Mouse (Mus musculus) liver, embryonic 15.5 days (tissue): ENCODE results near the gene Cse1l. TPM values are rescaled to one million over a fixed set of nuclear protein-coding genes. Genes with fewer than 3 reads are reported as not detected.
A peak's percentile ranks its signal among the peaks of the same experiment; 100 is the strongest.

Source experiments
- ATAC-seq: fragments of 200-750 bp; cut with Nextera tagmentation; 2 replicates; pipeline ENCODE4 v1.8.0; 2017; ENCODE audit warnings: moderate number of reproducible peaks, mild to moderate bottlenecking, moderate library complexity; ENCODE audit not compliant: insufficient read depth
- H3K27ac ChIP-seq: fragments of 300-500 bp; sonication (generic); replicated peaks from 2 replicates; pipeline ENCODE4 v1.5.1; 2015; ENCODE audit warnings: mild to moderate bottlenecking, inconsistent platforms
- H3K27me3 ChIP-seq: fragments of 300-500 bp; sonication (generic); 2 replicates; pipeline ENCODE4 v1.6.1; 2015; ENCODE audit warnings: mild to moderate bottlenecking, inconsistent platforms
- H3K36me3 ChIP-seq: fragments of 300-500 bp; sonication (generic); replicated peaks from 2 replicates; pipeline ENCODE4 v1.6.1; 2015; ENCODE audit warnings: moderate library complexity, mild to moderate bottlenecking, inconsistent platforms
- H3K4me1 ChIP-seq: fragments of 300-500 bp; sonication (generic); replicated peaks from 2 replicates; pipeline ENCODE4 v1.6.1; 2015; ENCODE audit warnings: inconsistent platforms
- H3K4me2 ChIP-seq: fragments of 300-500 bp; sonication (generic); 2 replicates; pipeline ENCODE4 v1.6.1; 2015; ENCODE audit warnings: moderate library complexity, mild to moderate bottlenecking, inconsistent platforms
- H3K4me3 ChIP-seq: fragments of 300-500 bp; sonication (generic); replicated peaks from 2 replicates; pipeline ENCODE4 v1.5.1; 2015; ENCODE audit warnings: mild to moderate bottlenecking, inconsistent platforms
- H3K9ac ChIP-seq: fragments of 300-500 bp; sonication (generic); 2 replicates; pipeline ENCODE4 v1.6.1; 2015; ENCODE audit warnings: moderate library complexity, mild to moderate bottlenecking, inconsistent platforms
- H3K9me3 ChIP-seq: fragments of 300-500 bp; sonication (generic); replicated peaks from 2 replicates; pipeline ENCODE4 v1.6.1; 2016; ENCODE audit warnings: inconsistent platforms
- WGBS: fragments of 180-500 bp; shearing (Covaris S2); methylation state at CpG from one replicate; pipeline ENCODE4 v1.1.7; 2015; ENCODE audit warnings: mixed read lengths; ENCODE audit not compliant: insufficient replicate concordance; 5-methylcytosine and 5-hydroxymethylcytosine counted together
- polyA plus RNA-seq: library from polyadenylated mRNA; unstranded; fragments of >200 nt; fragmentation: Nextera tagmentation; extraction: Ambion mirVana; gene quantifications from 2 replicates; pipeline ENCODE4 v1.2.1, GENCODE M21; 2015

The Cse1l gene
- polyA plus RNA-seq, 1 experiment from 2014 or later = 50.6 TPM

- H3K9me3 ChIP-seq = no peaks in the 10 kb centered on the region
- 77% methylated on average over 1 of the region's 1 CpGs for WGBS
Observed at GRCm38 (mm10) chr2:166944346-166944745, 38.5 kb downstream of the Cse1l start.

GRCm38 (mm10) chr2:166945456-166945855, 39.6 kb downstream of the Cse1l start:
- H3K36me3 ChIP-seq = peaks cover 97% of the 10 kb centered on the region
- H3K27me3 ChIP-seq = no peaks in the 10 kb centered on the region
- no peak overlapping the region for H3K9ac ChIP-seq
- no peaks in the 10 kb centered on the region for H3K9me3 ChIP-seq
- WGBS = 49% methylated on average over 4 of the region's 4 CpGs
- no peaks in the 10 kb centered on the region for H3K4me1 ChIP-seq
- no peak overlapping the region for H3K4me2 ChIP-seq
- no peak overlapping the region for H3K4me3 ChIP-seq
- H3K27ac ChIP-seq = no peak overlapping the region
- ATAC-seq = peak; percentile 8; the same call in 1 of the 2 replicates

More at GRCm38 (mm10) chr2:166944346-166944745, 38.5 kb downstream of the Cse1l start:
- H3K4me3 ChIP-seq = no peak overlapping the region
- H3K4me2 ChIP-seq = no peak overlapping the region
- no peak overlapping the region for H3K9ac ChIP-seq
- H3K27ac ChIP-seq = no peak overlapping the region
- H3K4me1 ChIP-seq = no peaks in the 10 kb centered on the region
- H3K36me3 ChIP-seq = peaks cover 95% of the 10 kb centered on the region
- H3K27me3 ChIP-seq = no peaks in the 10 kb centered on the region
- ATAC-seq = no peak

DNA sequence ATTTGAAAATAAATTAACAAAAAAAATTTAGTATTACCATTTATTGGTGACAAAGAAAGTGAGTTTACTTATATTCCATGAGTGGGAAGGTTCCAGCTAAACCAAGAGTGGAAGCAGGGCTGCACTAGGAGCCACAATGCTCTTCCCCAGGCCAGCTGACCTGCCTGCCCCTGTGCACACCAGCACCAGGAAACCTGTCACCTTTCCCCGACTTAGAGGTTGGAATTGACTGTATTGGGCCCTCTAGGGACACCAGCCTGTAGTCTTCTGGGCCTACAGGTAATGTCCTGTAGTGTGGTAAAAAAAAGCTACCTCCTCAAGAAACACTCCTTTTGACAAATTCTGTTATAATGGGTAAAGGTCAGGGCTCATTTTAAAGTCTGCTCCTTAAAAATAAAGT, 42.4 kb downstream of the Cse1l start:
- H3K4me2 ChIP-seq = no peak overlapping the region
- no peak for ATAC-seq
- H3K9me3 ChIP-seq = no peaks in the 10 kb centered on the region
- H3K27ac ChIP-seq = no peak overlapping the region
- 65% methylated on average over 1 of the region's 1 CpGs for WGBS
- no peak overlapping the region for H3K4me3 ChIP-seq
- H3K9ac ChIP-seq = no peak overlapping the region
- peaks cover 97% of the 10 kb centered on the region for H3K36me3 ChIP-seq
- no peaks in the 10 kb centered on the region for H3K27me3 ChIP-seq
- no peaks in the 10 kb centered on the region for H3K4me1 ChIP-seq

GRCm38 (mm10) chr2:166948936-166949335, 43.1 kb downstream of the Cse1l start:
- Histone ChIP-seq H3K9ac (no peak overlapping the region), H3K27ac (no peak overlapping the region), H3K4me3 (no peak overlapping the region), H3K4me1 (no peaks in the 10 kb centered on the region), H3K36me3 (peaks cover 95% of the 10 kb centered on the region), H3K9me3 (no peaks in the 10 kb centered on the region), H3K27me3 (no peaks in the 10 kb centered on the region), H3K4me2 (no peak overlapping the region)
- ATAC-seq = no peak
- WGBS = 85% methylated on average over 10 of the region's 10 CpGs

- WGBS = 81% methylated on average over 14 of the region's 14 CpGs
- ATAC-seq = no peak
- no peak overlapping the region for H3K4me3 ChIP-seq
- H3K4me1 ChIP-seq = no peaks in the 10 kb centered on the region
- H3K36me3 ChIP-seq = peaks cover 94% of the 10 kb centered on the region
- no peaks in the 10 kb centered on the region for H3K9me3 ChIP-seq
- H3K9ac ChIP-seq = no peak overlapping the region
- no peaks in the 10 kb centered on the region for H3K27me3 ChIP-seq
- H3K27ac ChIP-seq = no peak overlapping the region
- H3K4me2 ChIP-seq = no peak overlapping the region
Observed at GRCm38 (mm10) chr2:166950853-166951648, 45.2 kb downstream of the Cse1l start.

DNA sequence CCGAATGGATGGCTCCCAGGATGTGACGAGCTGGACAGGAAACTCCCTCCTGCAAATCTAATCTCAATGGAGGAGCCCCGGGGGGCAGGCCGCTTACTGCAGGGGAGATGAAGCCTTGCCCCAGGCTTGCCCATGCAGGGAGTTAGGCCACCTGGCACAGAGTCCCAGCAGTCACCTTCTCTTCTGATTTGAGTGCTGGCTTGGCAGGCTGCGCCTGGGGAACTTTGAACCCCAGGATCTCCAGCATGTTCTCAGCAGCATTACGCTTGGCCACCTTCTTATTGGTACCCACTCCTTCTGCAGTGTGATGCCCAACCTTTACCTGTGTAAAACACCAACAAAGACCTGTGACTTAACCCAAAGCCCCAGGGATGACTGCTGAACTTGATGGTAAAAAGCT, 46.3 kb downstream of the Cse1l start:
- Histone ChIP-seq H3K9me3 (no peaks in the 10 kb centered on the region), H3K36me3 (peaks cover 93% of the 10 kb centered on the region), H3K27me3 (no peaks in the 10 kb centered on the region), H3K9ac (no peak overlapping the region), H3K4me3 (no peak overlapping the region), H3K4me1 (no peaks in the 10 kb centered on the region), H3K4me2 (no peak overlapping the region), H3K27ac (no peak overlapping the region)
- 76% methylated on average over 6 of the region's 6 CpGs for WGBS
- ATAC-seq = no peak

GRCm38 (mm10) chr2:166956805-166957204, 51.0 kb downstream of the Cse1l start:
- H3K36me3 ChIP-seq = peaks cover 85% of the 10 kb centered on the region
- no peak overlapping the region for H3K9ac ChIP-seq
- no peak overlapping the region for H3K27ac ChIP-seq
- H3K4me1 ChIP-seq = no peaks in the 10 kb centered on the region
- no peak overlapping the region for H3K4me2 ChIP-seq
- no peak overlapping the region for H3K4me3 ChIP-seq
- no peaks in the 10 kb centered on the region for H3K9me3 ChIP-seq
- H3K27me3 ChIP-seq = no peaks in the 10 kb centered on the region
- peak; percentile 22; the same call in 1 of the 2 replicates for ATAC-seq
- WGBS = 43% methylated on average over 7 of the region's 7 CpGs

- no peaks in the 10 kb centered on the region for H3K9me3 ChIP-seq
- H3K4me1 ChIP-seq = 0 out of 2 replicates have a peak, but pooled peaks cover 2% of the 10 kb centered on the region
- peaks cover 51% of the 10 kb centered on the region for H3K36me3 ChIP-seq
- H3K4me2 ChIP-seq = no peak overlapping the region
- WGBS = 73% methylated on average over 8 of the region's 8 CpGs
- H3K27ac ChIP-seq = no peak overlapping the region
- H3K9ac ChIP-seq = no peak overlapping the region
- ATAC-seq = no peak
- no peak overlapping the region for H3K4me3 ChIP-seq
- no peaks in the 10 kb centered on the region for H3K27me3 ChIP-seq
Observed at GRCm38 (mm10) chr2:166960648-166961330, 54.9 kb downstream of the Cse1l start.

GRCm38 (mm10) chr2:166963257-166963656, 57.4 kb downstream of the Cse1l start:
- Histone ChIP-seq H3K9me3 (no peaks in the 10 kb centered on the region), H3K9ac (no peak overlapping the region), H3K4me3 (no peak overlapping the region), H3K4me2 (no peak overlapping the region), H3K4me1 (peaks cover 9% of the 10 kb centered on the region), H3K36me3 (peaks cover 31% of the 10 kb centered on the region), H3K27ac (no peak overlapping the region), H3K27me3 (no peaks in the 10 kb centered on the region)
- ATAC-seq = no peak
- WGBS = 89% methylated on average over 8 of the region's 8 CpGs

DNA sequence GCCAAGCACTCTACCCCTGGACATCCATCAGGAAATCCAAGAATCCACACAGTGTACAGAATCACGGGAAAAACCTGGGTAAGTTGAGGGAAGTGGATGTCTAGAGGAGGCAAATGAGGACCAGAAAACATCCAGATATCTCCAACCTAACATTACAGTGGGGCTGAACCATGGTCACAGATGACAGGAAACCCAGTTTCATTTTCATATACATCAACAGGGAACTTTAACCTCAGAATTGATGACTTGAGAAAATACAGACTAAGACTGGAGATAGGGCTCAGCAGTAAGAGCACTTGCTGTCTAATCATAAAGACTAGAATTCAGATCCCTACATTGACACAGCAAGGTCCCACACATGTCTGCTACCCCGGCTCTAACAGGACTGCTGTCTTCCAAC, 58.9 kb downstream of the Cse1l start:
- Histone ChIP-seq H3K9me3 (no peaks in the 10 kb centered on the region), H3K27me3 (no peaks in the 10 kb centered on the region), H3K36me3 (peaks cover 15% of the 10 kb centered on the region), H3K4me3 (no peak overlapping the region), H3K4me2 (no peak overlapping the region), H3K27ac (no peak overlapping the region), H3K9ac (no peak overlapping the region), H3K4me1 (peaks cover 11% of the 10 kb centered on the region)
- 63% methylated on average over 2 of the region's 2 CpGs for WGBS
- ATAC-seq = no peak

DNA sequence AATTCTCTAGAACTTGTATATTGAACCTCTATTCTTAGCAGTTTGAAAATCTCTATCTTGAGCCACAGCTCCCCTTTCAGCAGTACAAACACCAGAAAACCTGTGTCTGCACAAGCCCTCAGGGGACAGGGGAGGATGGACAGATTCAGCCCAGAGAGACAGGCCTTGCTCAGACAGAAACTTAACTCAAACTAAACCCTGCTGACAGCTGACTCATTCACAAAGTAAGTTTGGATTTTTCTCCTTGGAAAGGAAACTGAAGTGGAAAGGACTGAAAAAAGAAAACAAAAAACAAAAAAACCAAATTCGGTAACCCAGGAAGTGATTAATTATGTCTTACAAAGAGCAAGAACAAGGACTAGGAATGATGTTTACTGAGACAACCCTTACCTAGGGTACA, 67.3 kb downstream of the Cse1l start:
- no peak overlapping the region for H3K4me3 ChIP-seq
- H3K27me3 ChIP-seq = no peaks in the 10 kb centered on the region
- 41% methylated on average over 1 of the region's 1 CpGs for WGBS
- ATAC-seq = no peak
- no peaks in the 10 kb centered on the region for H3K9me3 ChIP-seq
- no peak overlapping the region for H3K27ac ChIP-seq
- peaks cover 58% of the 10 kb centered on the region for H3K4me1 ChIP-seq
- H3K9ac ChIP-seq = no peak overlapping the region
- no peaks in the 10 kb centered on the region for H3K36me3 ChIP-seq
- no peak overlapping the region for H3K4me2 ChIP-seq
